Mouse (Mus musculus) forebrain, embryonic 15.5 days (tissue): ENCODE measurements around the gene Fam81a. TPM values are rescaled to one million over a fixed set of nuclear protein-coding genes. Genes with fewer than 3 reads are reported as not detected.

ENCODE experiments used
- ATAC-seq: fragments of 200-750 bp; cut with Nextera tagmentation; replicated peaks from 2 replicates; pipeline ENCODE4 v1.8.0; 2017; ENCODE audit warnings: mild to moderate bottlenecking, moderate TSS enrichment, moderate library complexity
- H3K27ac ChIP-seq: fragments of 300-500 bp; sonication (generic); replicated peaks from 2 replicates; pipeline ENCODE4 v1.5.1; 2015; ENCODE audit warnings: mild to moderate bottlenecking, inconsistent platforms
- H3K27me3 ChIP-seq: fragments of 300-500 bp; sonication (generic); 2 replicates; pipeline ENCODE4 v1.6.1; 2015; ENCODE audit warnings: inconsistent platforms
- H3K36me3 ChIP-seq: fragments of 300-500 bp; sonication (generic); 2 replicates; pipeline ENCODE4 v1.6.1; 2015; ENCODE audit warnings: mild to moderate bottlenecking, inconsistent platforms
- H3K4me1 ChIP-seq: fragments of 300-500 bp; sonication (generic); 2 replicates; pipeline ENCODE4 v1.6.1; 2015; ENCODE audit warnings: inconsistent platforms
- H3K4me2 ChIP-seq: fragments of 300-500 bp; sonication (generic); replicated peaks from 2 replicates; pipeline ENCODE4 v1.6.1; 2015; ENCODE audit warnings: mild to moderate bottlenecking, inconsistent platforms
- H3K4me3 ChIP-seq: fragments of 300-500 bp; sonication (generic); 2 replicates; pipeline ENCODE4 v1.5.1; 2015; ENCODE audit warnings: mild to moderate bottlenecking, inconsistent platforms
- H3K9ac ChIP-seq: fragments of 300-500 bp; sonication (generic); replicated peaks from 2 replicates; pipeline ENCODE4 v1.6.1; 2015; ENCODE audit warnings: mild to moderate bottlenecking, inconsistent platforms
- H3K9me3 ChIP-seq: fragments of 300-500 bp; sonication (generic); 2 replicates; pipeline ENCODE4 v1.6.1; 2016; ENCODE audit warnings: inconsistent platforms
- WGBS: fragments of 180-500 bp; shearing (Covaris S2); methylation state at CpG from one replicate; pipeline ENCODE4 v1.1.7; 2015; ENCODE audit warnings: mixed read lengths; 5-methylcytosine and 5-hydroxymethylcytosine counted together
- polyA plus RNA-seq: library from polyadenylated mRNA; unstranded; fragments of >200 nt; fragmentation: Nextera tagmentation; extraction: Ambion mirVana; gene quantifications from 2 replicates; pipeline ENCODE4 v1.2.1, GENCODE M21; 2015

Fam81a gene
- polyA plus RNA-seq, 1 experiment from 2014 or later = 10.5 TPM

DNA sequence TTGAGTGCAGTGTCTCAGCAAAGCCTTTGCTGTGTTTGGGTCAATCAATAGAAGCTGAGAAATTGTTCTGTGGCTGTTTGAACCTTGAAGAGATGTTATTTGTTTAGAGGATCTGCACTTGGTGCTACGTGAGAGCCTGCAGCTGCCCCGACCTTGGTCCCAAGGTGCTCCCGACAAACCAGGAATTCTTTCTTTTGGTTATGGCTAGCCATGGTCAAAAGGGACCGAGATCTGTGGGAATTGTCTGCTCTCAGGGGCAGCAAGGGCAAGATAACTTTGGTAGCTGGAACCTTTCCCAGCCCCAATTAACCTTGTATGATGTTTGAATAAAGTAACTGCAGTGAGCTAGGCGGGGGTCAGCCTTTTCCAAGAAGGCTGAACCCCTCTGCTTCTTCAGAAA, 34.2 kb downstream of the Fam81a start:
- WGBS = 79% methylated on average over 5 of the region's 5 CpGs
- peaks cover 18% of the 10 kb centered on the region for H3K4me1 ChIP-seq
- H3K4me2 ChIP-seq = no peak overlapping the region
- no peak overlapping the region for H3K27ac ChIP-seq
- no peak for ATAC-seq
- H3K9ac ChIP-seq = no peak overlapping the region
- no peaks in the 10 kb centered on the region for H3K9me3 ChIP-seq
- H3K36me3 ChIP-seq = no peaks in the 10 kb centered on the region
- H3K4me3 ChIP-seq = no peak overlapping the region
- H3K27me3 ChIP-seq = no peaks in the 10 kb centered on the region

DNA sequence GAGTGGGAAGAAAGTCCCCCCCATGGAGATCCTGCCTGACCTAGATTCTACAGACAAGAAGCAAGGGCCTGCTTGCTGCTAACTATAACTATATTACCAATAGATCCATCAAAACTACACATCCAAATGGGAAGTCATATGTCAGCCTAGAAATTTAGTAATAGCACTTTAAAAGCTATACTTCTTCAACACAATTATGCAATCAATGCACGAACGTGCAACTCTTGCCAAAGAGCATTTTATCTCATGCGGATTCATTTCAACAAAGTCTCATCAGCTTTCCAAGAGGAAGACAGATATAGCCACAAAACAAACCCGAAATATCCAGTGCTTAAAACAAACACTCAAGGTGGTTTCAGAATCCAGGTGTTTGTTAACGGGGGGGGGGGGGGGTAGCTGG, 36.8 kb downstream of the Fam81a start:
- 0 out of 2 replicates have a peak, but pooled peaks cover under 1% of the 10 kb centered on the region for H3K4me1 ChIP-seq
- H3K4me2 ChIP-seq = no peak overlapping the region
- H3K4me3 ChIP-seq = no peak overlapping the region
- 71% methylated on average over 5 of the region's 5 CpGs for WGBS
- no peaks in the 10 kb centered on the region for H3K36me3 ChIP-seq
- H3K9ac ChIP-seq = no peak overlapping the region
- no peak overlapping the region for H3K27ac ChIP-seq
- no peaks in the 10 kb centered on the region for H3K9me3 ChIP-seq
- H3K27me3 ChIP-seq = no peaks in the 10 kb centered on the region
- ATAC-seq = no peak

DNA sequence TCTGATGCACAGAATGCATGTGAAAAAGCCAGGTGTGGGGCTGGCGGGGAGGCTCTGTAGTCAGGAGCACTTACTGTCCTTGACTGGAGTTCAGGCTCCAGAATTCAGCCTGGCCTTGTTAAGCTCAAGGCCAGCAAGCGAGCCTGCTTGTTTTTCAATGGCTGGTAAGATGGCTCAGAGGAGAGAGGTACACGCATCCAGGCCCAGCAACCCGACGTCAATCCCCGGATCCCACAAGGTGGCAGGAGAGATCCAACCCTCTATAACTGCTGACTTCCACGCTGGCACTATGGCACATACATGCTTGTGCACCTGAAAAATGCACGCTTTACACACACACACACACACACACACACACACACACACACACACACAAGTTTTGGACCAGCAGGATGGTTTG, 39.3 kb downstream of the Fam81a start:
- Histone ChIP-seq H3K27ac (no peak overlapping the region), H3K4me2 (no peak overlapping the region), H3K27me3 (no peaks in the 10 kb centered on the region), H3K36me3 (no peaks in the 10 kb centered on the region), H3K4me1 (no peaks in the 10 kb centered on the region), H3K9me3 (no peaks in the 10 kb centered on the region), H3K9ac (no peak overlapping the region), H3K4me3 (no peak overlapping the region)
- 47% methylated on average over 8 of the region's 8 CpGs for WGBS
- ATAC-seq = no peak

DNA sequence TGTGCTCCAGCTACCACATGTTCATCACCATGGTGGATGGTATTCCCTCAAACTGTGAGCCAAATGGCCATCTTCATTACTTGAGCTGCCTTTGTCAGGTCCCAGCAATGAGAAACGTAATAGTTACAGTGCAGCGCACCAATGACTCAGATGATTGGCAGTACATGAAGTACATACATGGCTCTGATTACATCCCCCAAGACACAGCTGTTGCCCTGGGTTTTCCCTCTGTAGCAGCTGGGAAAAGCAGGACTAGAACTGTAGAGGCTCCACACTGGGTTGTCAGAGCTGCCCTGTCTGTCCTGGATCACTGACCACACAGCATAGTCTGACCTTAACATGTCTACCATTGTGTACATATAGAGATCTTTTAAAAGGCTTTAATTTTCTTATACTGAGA, 44.8 kb downstream of the Fam81a start:
- no peak overlapping the region for H3K9ac ChIP-seq

DNA sequence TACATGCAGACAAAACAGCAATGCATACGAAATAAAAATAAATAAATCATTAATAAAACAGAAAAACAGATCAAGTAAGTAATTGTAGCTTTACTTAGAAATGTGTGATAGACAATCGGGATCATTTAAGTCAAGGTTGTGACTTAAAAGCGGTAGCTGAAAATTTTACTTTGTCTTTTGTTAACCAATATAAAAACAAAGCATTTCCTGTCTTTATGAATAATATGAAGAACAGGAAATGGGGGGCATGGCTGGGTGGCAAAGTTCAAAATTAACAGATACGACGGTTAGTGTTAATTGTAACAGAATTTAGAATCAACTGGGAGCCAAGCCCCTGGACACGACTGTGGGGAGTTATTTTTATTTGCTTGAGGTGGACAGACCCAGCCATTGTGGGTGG, 47.3 kb downstream of the Fam81a start:
- Histone ChIP-seq H3K4me3 (no peak overlapping the region), H3K27me3 (no peaks in the 10 kb centered on the region), H3K9ac (no peak overlapping the region), H3K9me3 (no peaks in the 10 kb centered on the region), H3K27ac (no peak overlapping the region), H3K4me2 (no peak overlapping the region), H3K36me3 (no peaks in the 10 kb centered on the region), H3K4me1 (no peaks in the 10 kb centered on the region)
- 79% methylated on average over 6 of the region's 6 CpGs for WGBS
- ATAC-seq = no peak

More for the DNA sequence above, 44.8 kb downstream of the Fam81a start:
- no peaks in the 10 kb centered on the region for H3K4me1 ChIP-seq
- ATAC-seq = no peak
- no peak overlapping the region for H3K4me3 ChIP-seq
- H3K4me2 ChIP-seq = no peak overlapping the region
- no peak overlapping the region for H3K27ac ChIP-seq
- no peaks in the 10 kb centered on the region for H3K9me3 ChIP-seq
- 96% methylated on average over 2 of the region's 2 CpGs for WGBS
- no peaks in the 10 kb centered on the region for H3K27me3 ChIP-seq
- no peaks in the 10 kb centered on the region for H3K36me3 ChIP-seq

DNA sequence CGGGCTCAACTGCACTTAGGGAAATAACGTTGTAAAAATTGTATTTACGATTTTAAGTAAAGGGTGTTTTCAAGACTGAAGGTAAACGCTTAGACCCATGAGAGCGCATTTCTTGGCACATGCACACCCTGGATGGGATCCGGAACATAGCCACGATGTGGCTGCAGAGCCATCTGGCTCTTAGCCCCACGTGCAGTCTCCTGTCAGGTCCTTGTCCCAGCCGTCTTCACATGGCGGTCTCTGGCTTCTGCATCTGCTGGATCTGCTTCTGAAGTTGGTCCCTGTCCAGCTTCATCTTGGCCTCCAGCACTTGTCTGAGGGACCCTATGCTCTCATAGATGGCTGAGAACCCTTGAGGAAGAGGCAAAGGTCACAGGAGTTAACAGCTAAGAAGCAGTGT, 51.8 kb downstream of the Fam81a start:
- H3K4me2 ChIP-seq = no peak overlapping the region
- H3K9ac ChIP-seq = no peak overlapping the region
- H3K27me3 ChIP-seq = no peaks in the 10 kb centered on the region
- H3K36me3 ChIP-seq = no peaks in the 10 kb centered on the region
- 76% methylated on average over 10 of the region's 10 CpGs for WGBS
- no peak overlapping the region for H3K4me3 ChIP-seq
- H3K27ac ChIP-seq = no peak overlapping the region
- peaks cover 9% of the 10 kb centered on the region for H3K4me1 ChIP-seq
- ATAC-seq = no peak
- no peaks in the 10 kb centered on the region for H3K9me3 ChIP-seq

DNA sequence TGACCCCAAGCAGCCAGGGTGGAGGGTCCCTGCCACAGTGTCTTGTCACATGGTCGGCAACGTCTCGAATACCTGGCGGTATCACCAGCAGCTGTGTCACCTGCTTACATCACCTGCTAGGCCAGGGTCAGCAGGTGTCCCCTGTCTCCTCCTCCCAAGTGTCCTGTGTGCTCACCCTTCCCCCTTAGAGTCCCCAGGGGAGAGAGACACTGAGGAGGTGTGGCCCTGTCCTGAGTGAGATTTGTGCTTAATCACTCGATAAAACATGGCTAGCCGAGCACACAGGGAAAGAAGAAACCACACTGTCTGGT, 53.6 kb downstream of the Fam81a start:
- H3K27me3 ChIP-seq = no peaks in the 10 kb centered on the region
- no peak for ATAC-seq
- H3K4me3 ChIP-seq = no peak overlapping the region
- H3K9ac ChIP-seq = no peak overlapping the region
- H3K27ac ChIP-seq = no peak overlapping the region
- H3K4me2 ChIP-seq = no peak overlapping the region
- H3K36me3 ChIP-seq = no peaks in the 10 kb centered on the region
- 69% methylated on average over 6 of the region's 6 CpGs for WGBS
- H3K4me1 ChIP-seq = peaks cover 9% of the 10 kb centered on the region
- no peaks in the 10 kb centered on the region for H3K9me3 ChIP-seq

DNA sequence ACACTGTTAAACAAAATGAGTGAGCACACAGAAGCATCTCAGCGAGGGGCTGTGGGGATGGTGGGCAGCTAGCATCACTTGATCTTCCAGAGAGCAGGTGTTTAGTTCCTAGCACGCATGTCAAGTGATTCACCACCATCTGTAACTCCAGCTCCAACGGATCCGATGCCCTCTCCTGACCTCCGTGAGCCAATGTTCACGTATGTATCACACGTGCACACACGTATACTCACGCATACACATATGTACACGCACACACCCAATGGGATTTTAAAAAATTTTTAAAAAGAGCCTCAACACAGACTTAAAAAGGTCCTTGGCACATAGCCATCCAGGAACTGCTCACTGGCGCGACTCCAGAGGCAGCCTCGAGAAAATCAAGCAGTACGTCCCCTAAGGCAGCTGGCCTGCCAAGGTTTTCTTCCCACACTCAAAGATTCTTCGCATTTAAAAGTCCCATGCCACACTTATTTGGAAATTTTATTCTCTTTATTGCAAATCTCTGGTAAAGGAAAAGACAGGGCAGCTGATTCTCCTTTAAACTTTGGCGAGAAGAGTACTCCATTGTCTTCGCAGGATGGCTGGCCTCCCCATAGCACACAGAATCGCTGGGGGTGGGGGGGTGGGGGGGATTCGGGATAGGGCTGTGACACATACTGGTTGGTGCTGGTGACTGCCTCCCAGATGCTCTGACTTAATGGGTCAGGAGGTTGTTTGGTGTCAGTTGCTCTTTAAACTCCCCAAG, 54.1 kb downstream of the Fam81a start:
- Histone ChIP-seq H3K9ac (no peak overlapping the region), H3K4me1 (peaks cover 9% of the 10 kb centered on the region), H3K27me3 (no peaks in the 10 kb centered on the region), H3K9me3 (no peaks in the 10 kb centered on the region), H3K4me3 (no peak overlapping the region), H3K36me3 (no peaks in the 10 kb centered on the region), H3K4me2 (no peak overlapping the region), H3K27ac (no peak overlapping the region)
- ATAC-seq = no peak
- WGBS = 54% methylated on average over 19 of the region's 19 CpGs

DNA sequence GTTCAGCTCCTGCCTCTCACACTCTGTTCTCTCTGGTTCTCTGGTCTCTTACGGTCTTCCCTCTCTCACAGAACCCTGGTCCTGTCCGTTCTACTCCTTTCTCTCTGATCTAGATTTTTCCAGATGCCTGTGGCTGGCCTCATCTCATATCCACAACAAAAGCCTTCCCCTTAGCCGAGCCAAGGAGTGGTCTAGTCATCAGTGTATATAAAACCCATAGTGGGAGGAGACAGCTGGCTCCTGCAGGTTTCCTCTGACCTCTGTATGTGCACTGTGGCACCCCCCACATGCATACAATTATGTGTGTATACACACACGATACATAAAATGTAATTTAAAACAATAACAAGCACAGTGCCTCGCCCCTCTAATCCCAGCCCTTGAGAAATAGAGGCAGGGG, 55.0 kb downstream of the Fam81a start:
- no peak for ATAC-seq
- H3K9me3 ChIP-seq = no peaks in the 10 kb centered on the region
- no peaks in the 10 kb centered on the region for H3K36me3 ChIP-seq
- no peak overlapping the region for H3K4me3 ChIP-seq
- no peak overlapping the region for H3K27ac ChIP-seq
- no peaks in the 10 kb centered on the region for H3K27me3 ChIP-seq
- H3K9ac ChIP-seq = no peak overlapping the region
- no peak overlapping the region for H3K4me2 ChIP-seq
- peaks cover 9% of the 10 kb centered on the region for H3K4me1 ChIP-seq
- WGBS = 73% methylated on average over 5 of the region's 5 CpGs

DNA sequence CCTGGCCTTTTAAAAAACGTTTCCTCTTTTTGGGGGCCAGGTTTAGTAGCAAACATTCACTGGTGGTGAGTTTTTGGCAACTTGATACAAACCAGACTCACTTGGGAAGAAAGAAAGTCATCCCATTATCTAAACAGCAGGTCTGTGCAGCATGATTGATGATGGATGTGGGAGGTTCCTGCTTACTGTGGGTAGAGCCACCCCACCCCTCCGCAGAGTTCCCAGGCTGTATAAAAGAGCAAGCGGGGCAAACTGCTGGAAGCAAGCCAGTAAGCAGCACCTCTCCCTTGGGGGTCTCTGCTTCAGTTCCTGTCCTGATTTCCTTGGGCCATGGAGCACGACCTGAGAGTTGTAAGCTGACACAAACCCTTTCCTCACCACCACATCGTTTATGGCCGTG, 56.3 kb downstream of the Fam81a start:
- no peak overlapping the region for H3K4me3 ChIP-seq
- peaks cover 9% of the 10 kb centered on the region for H3K4me1 ChIP-seq
- no peaks in the 10 kb centered on the region for H3K27me3 ChIP-seq
- no peak overlapping the region for H3K4me2 ChIP-seq
- H3K9ac ChIP-seq = no peak overlapping the region
- H3K9me3 ChIP-seq = no peaks in the 10 kb centered on the region
- WGBS = 56% methylated on average over 6 of the region's 6 CpGs
- no peak overlapping the region for H3K27ac ChIP-seq
- no peaks in the 10 kb centered on the region for H3K36me3 ChIP-seq
- no peak for ATAC-seq

DNA sequence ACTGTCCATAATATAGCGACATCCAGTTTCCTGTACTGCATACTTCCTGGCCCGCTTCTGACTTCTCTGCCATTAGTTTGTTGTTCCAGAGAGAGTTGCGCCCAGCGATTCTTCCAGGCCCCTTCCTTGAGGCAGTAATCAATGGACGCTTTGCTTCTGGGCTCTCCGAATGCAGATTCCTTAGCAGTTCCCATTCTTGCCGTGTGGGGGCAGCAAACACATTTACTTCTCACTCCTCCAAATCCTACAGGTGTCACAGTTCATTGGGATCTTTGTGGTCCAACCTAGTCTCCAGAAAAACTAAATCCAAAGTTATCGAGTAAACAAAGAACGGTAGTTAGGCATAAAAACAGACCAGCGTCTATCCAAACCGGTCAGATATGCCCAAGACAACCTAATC, 58.3 kb downstream of the Fam81a start:
- 58% methylated on average over 11 of the region's 11 CpGs for WGBS
- no peak overlapping the region for H3K4me2 ChIP-seq
- H3K4me3 ChIP-seq = no peak overlapping the region
- H3K9me3 ChIP-seq = no peaks in the 10 kb centered on the region
- no peak for ATAC-seq
- H3K27ac ChIP-seq = no peak overlapping the region
- H3K27me3 ChIP-seq = no peaks in the 10 kb centered on the region
- H3K4me1 ChIP-seq = peaks cover 9% of the 10 kb centered on the region
- H3K9ac ChIP-seq = no peak overlapping the region
- H3K36me3 ChIP-seq = no peaks in the 10 kb centered on the region

DNA sequence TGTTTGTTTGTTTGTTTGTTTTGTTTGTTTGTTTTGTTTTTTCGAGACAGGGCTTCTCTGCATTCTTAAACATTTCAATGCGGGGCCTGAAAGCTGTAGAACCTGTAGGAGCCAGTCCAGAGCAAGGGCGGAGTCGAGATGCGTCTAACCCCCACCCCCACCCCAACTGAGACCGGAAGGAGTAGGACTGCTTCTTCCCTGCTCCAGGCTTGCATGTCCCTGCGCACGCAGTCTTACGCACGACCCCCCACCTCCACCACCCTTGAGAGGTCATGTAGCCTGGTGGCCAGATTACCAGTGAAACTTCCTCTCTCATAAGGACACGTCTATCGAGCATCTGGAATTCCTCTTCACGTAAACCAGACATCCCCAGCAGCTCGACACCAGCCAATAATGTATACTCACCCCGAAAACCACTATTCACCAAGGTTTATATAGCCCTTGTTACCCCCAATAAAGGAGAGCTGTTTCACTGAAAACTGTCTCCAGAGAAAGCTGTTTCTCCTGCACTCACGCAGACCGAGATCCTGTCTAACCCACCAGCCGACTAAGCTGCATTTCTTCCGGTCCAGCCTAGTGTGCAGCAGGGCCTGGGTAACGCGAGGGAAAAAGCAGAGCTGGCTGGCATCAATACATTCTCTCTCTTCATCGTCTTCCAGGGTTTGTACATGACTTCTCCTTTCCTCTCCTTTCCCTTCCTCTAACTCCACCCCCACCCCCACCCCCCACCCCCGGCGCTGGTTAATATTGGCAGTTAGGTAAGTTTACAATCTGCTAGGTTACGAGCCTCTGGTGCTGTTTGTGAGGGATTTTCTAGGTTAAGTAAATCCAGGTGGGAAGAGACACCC, 59.8 kb downstream of the Fam81a start:
- H3K4me2 ChIP-seq = no peak overlapping the region
- H3K4me1 ChIP-seq = no peaks in the 10 kb centered on the region
- no peaks in the 10 kb centered on the region for H3K27me3 ChIP-seq
- no peak overlapping the region for H3K4me3 ChIP-seq
- no peak overlapping the region for H3K9ac ChIP-seq
- whole genome bisulfite sequencing = 84% methylated on average over 25 of the region's 25 CpGs
- no peak overlapping the region for H3K27ac ChIP-seq
- H3K9me3 ChIP-seq = no peaks in the 10 kb centered on the region
- H3K36me3 ChIP-seq = no peaks in the 10 kb centered on the region
- no peak for ATAC-seq
